Mouse (Mus musculus): ENCODE data around the gene Krt42. TPM values are rescaled to one million over a fixed set of nuclear protein-coding genes. Genes with fewer than 3 reads are reported as not detected.

The Krt42 gene
- not detected for polyA plus RNA-seq (2014; fragmentation: Illumina TruSeq; extraction: RNeasy Lipid Tissue Mini Kit (QIAGEN cat#74804); ENCODE audit: low read depth, low replicate concordance)

DNA sequence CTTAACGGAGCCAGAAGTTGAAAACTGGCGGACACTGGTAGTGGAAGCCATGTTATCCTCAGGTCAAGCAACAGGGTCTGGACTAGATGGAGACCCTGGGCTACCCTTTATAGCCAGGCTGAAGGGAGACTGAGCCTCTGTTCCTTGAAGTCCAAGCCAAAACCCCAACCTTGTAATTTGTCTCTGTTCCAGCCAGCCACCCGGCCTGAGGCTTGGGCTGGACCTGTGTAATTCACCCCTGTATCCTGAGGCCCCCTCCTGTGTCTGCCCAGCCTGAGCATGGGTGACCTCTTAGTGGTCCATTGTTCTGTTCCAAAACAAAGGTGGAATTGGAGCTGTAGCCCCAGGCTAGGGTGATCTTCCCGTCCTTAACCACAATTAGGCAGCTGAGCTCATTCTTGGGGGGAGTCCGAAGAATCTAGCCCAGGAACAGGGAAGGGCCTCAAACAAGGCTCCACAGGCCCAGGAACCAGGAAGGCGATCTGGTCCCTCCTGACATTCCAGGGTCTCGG is at the start of gene Krt42:
Gene Krt42, minus strand, starts transcription at position 51 of the 512 bp plus-strand sequence.

DNA sequence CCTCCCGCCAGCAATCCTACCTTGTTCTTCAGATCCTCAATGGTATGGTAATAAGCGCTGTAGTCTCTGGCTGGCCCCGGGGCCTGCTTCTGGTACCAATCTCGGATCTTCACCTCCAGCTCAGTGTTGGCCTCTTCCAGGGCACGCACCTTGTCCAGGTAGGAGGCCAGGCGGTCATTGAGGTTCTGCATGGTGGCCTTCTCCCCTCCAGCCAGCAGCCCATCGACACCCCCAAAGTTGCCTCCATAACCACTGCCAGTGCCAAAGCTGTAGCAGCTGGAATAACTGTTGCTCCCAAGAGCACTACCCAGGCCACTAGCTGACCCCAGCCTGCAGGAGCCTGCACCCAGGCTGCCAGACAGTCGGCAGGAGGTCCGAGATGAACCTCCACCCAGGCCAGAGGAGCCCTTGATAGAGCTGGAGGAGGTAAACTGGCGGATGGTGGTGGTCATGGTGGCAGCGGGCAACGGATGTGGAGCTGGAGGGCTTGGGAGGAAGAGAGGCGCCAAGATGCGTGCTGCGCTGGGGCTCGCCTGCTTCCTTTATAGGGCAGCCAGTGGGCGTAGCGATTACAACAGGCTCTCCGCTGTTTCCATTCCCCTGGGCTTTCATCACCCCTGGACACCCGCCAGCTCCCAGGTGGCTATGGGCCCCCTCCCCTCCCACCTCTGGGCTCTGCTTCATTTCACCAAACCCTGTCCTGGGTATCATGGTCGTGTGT is 9.0 kb downstream of the Krt42 start, which contains the start of gene Krt17:
Gene Krt17, minus strand, starts transcription at position 516 of the 721 bp plus-strand sequence.

DNA sequence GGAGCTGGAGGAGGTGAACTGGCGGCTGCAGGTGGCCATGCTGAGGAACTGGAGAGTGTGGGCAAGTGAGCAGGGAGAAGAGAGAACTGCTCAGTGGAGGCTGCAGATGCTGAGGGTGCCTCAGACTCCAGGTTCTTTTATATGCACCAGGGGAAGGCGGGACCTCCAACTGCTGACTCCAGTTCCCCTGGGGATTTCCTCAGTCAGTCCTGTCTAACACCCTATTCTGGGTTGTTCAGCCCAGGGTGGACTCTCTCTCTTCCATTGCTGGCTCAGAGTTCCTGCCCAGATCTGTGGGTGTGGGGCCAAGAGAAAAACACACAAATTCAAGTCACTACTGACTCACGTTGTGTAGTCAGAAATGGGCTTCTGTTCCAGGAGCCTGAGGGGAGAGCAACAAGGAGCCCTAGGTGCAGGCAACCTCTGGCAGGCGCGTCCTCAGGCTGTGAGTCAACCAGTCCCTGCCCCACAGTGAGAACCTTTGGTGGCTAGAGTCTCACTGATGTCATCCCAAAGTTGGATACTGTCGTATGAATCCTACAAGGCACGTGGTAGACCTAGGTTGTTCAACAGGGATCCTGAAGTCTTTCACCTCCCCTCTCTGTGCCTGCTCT is 20.7 kb downstream of the Krt42 start, which contains the start of gene Krt16:
Gene Krt16, minus strand, starts transcription at position 51 of the 614 bp plus-strand sequence.

Other genes starting within 250 kb of the Krt42 start
- not detected for gene Krt33b, start 240.0 kb downstream of the Krt42 start, polyA plus RNA-seq (2014; fragmentation: Illumina TruSeq; extraction: RNeasy Lipid Tissue Mini Kit (QIAGEN cat#74804); ENCODE audit: low read depth, low replicate concordance)
- not detected for gene Krt34, start 228.3 kb downstream of the Krt42 start, polyA plus RNA-seq (2014; fragmentation: Illumina TruSeq; extraction: RNeasy Lipid Tissue Mini Kit (QIAGEN cat#74804); ENCODE audit: low read depth, low replicate concordance)
- gene Krt31, start 219.3 kb downstream of the Krt42 start, polyA plus RNA-seq (2014; fragmentation: Illumina TruSeq; extraction: RNeasy Lipid Tissue Mini Kit (QIAGEN cat#74804); ENCODE audit: low read depth, low replicate concordance): not detected
- not detected for gene Krt32, start 181.6 kb downstream of the Krt42 start, polyA plus RNA-seq (2014; fragmentation: Illumina TruSeq; extraction: RNeasy Lipid Tissue Mini Kit (QIAGEN cat#74804); ENCODE audit: low read depth, low replicate concordance)
- gene Krt35, start 173.6 kb downstream of the Krt42 start, polyA plus RNA-seq (2014; fragmentation: Illumina TruSeq; extraction: RNeasy Lipid Tissue Mini Kit (QIAGEN cat#74804); ENCODE audit: low read depth, low replicate concordance): not detected
- not detected for gene Krt36, start 164.2 kb downstream of the Krt42 start, polyA plus RNA-seq (2014; fragmentation: Illumina TruSeq; extraction: RNeasy Lipid Tissue Mini Kit (QIAGEN cat#74804); ENCODE audit: low read depth, low replicate concordance)
- not detected for gene Krt13, start 148.3 kb downstream of the Krt42 start, polyA plus RNA-seq (2014; fragmentation: Illumina TruSeq; extraction: RNeasy Lipid Tissue Mini Kit (QIAGEN cat#74804); ENCODE audit: low read depth, low replicate concordance)
- not detected for gene Krt15, start 133.9 kb downstream of the Krt42 start, polyA plus RNA-seq (2014; fragmentation: Illumina TruSeq; extraction: RNeasy Lipid Tissue Mini Kit (QIAGEN cat#74804); ENCODE audit: low read depth, low replicate concordance)
- 7.3 TPM for gene Krt19, start 121.2 kb downstream of the Krt42 start, polyA plus RNA-seq (2014; fragmentation: Illumina TruSeq; extraction: RNeasy Lipid Tissue Mini Kit (QIAGEN cat#74804); ENCODE audit: low read depth, low replicate concordance)
- gene Krt9, start 76.6 kb downstream of the Krt42 start, polyA plus RNA-seq (2014; fragmentation: Illumina TruSeq; extraction: RNeasy Lipid Tissue Mini Kit (QIAGEN cat#74804); ENCODE audit: low read depth, low replicate concordance): not detected
- gene Krt14, start 62.3 kb downstream of the Krt42 start, polyA plus RNA-seq (2014; fragmentation: Illumina TruSeq; extraction: RNeasy Lipid Tissue Mini Kit (QIAGEN cat#74804); ENCODE audit: low read depth, low replicate concordance): not detected
- gene Krt16, start 21.0 kb downstream of the Krt42 start, polyA plus RNA-seq (2014; fragmentation: Illumina TruSeq; extraction: RNeasy Lipid Tissue Mini Kit (QIAGEN cat#74804); ENCODE audit: low read depth, low replicate concordance): not detected
- not detected for gene Krt17, start 8.8 kb downstream of the Krt42 start, polyA plus RNA-seq (2014; fragmentation: Illumina TruSeq; extraction: RNeasy Lipid Tissue Mini Kit (QIAGEN cat#74804); ENCODE audit: low read depth, low replicate concordance)
- 1,167 TPM for gene Eif1, start 50.0 kb upstream of the Krt42 start, polyA plus RNA-seq (2014; fragmentation: Illumina TruSeq; extraction: RNeasy Lipid Tissue Mini Kit (QIAGEN cat#74804); ENCODE audit: low read depth, low replicate concordance)
- not detected for gene Gast, start 64.5 kb upstream of the Krt42 start, polyA plus RNA-seq (2014; fragmentation: Illumina TruSeq; extraction: RNeasy Lipid Tissue Mini Kit (QIAGEN cat#74804); ENCODE audit: low read depth, low replicate concordance)
- 1.4 TPM for gene Hap1, start 86.3 kb upstream of the Krt42 start, polyA plus RNA-seq (2014; fragmentation: Illumina TruSeq; extraction: RNeasy Lipid Tissue Mini Kit (QIAGEN cat#74804); ENCODE audit: low read depth, low replicate concordance)
- gene Jup, start 127.9 kb upstream of the Krt42 start, polyA plus RNA-seq (2014; fragmentation: Illumina TruSeq; extraction: RNeasy Lipid Tissue Mini Kit (QIAGEN cat#74804); ENCODE audit: low read depth, low replicate concordance): 166 TPM
- gene P3h4, start 145.0 kb upstream of the Krt42 start, polyA plus RNA-seq (2014; fragmentation: Illumina TruSeq; extraction: RNeasy Lipid Tissue Mini Kit (QIAGEN cat#74804); ENCODE audit: low read depth, low replicate concordance): 34.0 TPM
- 24.7 TPM for gene Fkbp10, start 145.8 kb upstream of the Krt42 start, polyA plus RNA-seq (2014; fragmentation: Illumina TruSeq; extraction: RNeasy Lipid Tissue Mini Kit (QIAGEN cat#74804); ENCODE audit: low read depth, low replicate concordance)
- 42.9 TPM for gene Nt5c3b, start 171.9 kb upstream of the Krt42 start, polyA plus RNA-seq (2014; fragmentation: Illumina TruSeq; extraction: RNeasy Lipid Tissue Mini Kit (QIAGEN cat#74804); ENCODE audit: low read depth, low replicate concordance)
- 0.45 TPM for gene Klhl10, start 172.0 kb upstream of the Krt42 start, polyA plus RNA-seq (2014; fragmentation: Illumina TruSeq; extraction: RNeasy Lipid Tissue Mini Kit (QIAGEN cat#74804); ENCODE audit: low read depth, low replicate concordance)
- gene Klhl11, start 202.9 kb upstream of the Krt42 start, polyA plus RNA-seq (2014; fragmentation: Illumina TruSeq; extraction: RNeasy Lipid Tissue Mini Kit (QIAGEN cat#74804); ENCODE audit: low read depth, low replicate concordance): 4.8 TPM

Measured in heart, adult 10 weeks (tissue).